Mouse (Mus musculus): ENCODE results near the gene Adh1.

Gene Adh1

GRCm38 (mm10) chr3:138285986-138286385, 25.2 kb downstream of the Adh1 start:
- DNase-seq (ENCODE audit: extremely low read depth, low read depth): no peak

- DNase-seq (ENCODE audit: extremely low read depth, low read depth): no peak
Observed at GRCm38 (mm10) chr3:138287686-138288085, 26.9 kb downstream of the Adh1 start.

GRCm38 (mm10) chr3:138290672-138291071, 29.9 kb downstream of the Adh1 start:
- no peak for DNase-seq (ENCODE audit: extremely low read depth, low read depth)

DNA sequence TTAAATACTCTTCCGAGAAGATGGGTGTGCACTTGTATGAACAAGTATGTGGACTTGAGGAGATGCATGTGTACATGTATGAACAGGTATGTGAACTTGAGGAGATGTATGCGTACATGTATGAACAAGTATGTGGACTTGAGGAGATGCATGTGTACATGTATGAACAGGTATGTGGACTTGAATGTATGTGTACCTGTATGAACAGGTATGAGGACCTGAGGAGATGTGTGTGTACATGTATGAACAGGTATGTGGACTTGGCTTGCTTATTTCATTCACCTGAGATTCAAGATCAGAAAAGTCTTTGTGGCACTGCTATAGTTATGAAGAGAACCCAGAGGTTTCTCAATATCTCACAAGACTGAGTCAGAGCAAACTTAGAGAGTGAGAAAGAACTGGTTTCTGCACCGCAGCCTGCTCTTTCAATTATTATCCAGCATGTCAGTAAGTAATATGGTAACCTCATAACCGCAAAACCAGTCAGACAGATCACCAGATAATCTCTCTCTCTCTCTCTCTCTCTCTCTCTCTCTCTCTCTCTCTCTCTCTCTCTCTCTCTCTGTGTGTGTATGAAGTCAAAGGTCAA, 30.8 kb downstream of the Adh1 start:
- no peak for DNase-seq (ENCODE audit: extremely low read depth, low read depth)

- no peak for DNase-seq (ENCODE audit: extremely low read depth, low read depth)
Observed at GRCm38 (mm10) chr3:138293298-138293895, 32.6 kb downstream of the Adh1 start.

DNA sequence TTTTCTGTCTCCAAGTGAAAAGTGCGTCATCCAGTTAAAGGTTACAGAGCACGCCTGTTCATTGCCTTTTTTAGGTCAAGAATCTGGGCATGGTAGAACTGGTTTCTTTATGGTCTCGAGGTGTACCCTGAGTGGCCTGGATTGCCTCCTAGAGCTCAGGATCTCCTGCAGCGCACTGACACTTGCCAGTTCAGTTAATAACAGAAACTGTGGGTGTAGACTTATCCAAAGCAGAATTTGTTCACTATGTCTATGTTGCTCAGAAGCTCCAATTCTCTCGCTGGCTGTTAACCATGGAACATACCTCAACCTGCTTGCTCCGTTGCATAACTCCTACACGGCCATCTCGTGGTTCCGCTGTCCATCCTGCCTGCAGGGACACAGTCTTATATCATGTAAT, 39.3 kb downstream of the Adh1 start:
- DNase-seq (ENCODE audit: extremely low read depth, low read depth): no peak

- no peak for DNase-seq (ENCODE audit: extremely low read depth, low read depth)
Observed at GRCm38 (mm10) chr3:138302676-138303075, 41.9 kb downstream of the Adh1 start.

- no peak for DNase-seq (ENCODE audit: extremely low read depth, low read depth)
Observed at GRCm38 (mm10) chr3:138303771-138304488, 43.1 kb downstream of the Adh1 start.

DNA sequence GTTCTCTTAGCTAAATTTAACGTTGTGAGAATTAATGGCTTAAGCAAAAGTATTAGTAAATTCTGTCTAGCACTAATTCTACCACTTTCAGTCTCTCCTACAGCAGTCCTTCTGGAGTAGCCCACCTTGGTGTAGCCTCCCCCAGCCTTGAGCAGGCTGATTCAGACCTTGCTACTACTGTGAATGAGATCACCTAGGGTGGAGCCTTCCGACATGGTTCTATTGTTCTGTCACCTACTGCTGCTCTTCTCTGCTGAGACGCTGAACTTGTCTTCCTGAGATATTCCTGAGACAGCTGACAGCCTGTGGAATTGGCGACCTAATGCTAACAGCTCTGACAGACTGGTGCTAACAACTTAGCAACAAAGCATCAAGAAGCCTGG, 43.7 kb downstream of the Adh1 start:
- DNase-seq (ENCODE audit: extremely low read depth, low read depth): no peak

- no peak for DNase-seq (ENCODE audit: extremely low read depth, low read depth)
Observed at GRCm38 (mm10) chr3:138305486-138306289, 44.9 kb downstream of the Adh1 start.

DNA sequence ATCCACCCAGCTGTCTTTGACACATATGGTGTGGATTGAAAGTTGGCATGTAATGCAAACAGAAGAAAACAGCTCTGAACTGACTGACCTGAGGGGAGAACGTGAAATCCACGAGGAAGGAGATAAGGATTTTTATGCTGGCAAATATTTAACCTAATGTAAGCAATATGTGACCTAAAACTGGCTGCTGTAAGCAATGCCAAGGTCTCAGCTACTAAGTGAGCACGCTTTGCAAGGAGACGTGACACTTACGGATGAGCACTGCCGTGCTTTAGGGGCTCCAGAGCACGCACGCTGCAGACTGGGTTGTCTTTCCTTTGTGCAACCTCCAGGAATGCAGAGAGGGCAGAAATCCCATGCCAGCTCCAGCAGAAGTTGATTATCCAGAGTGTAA, 45.5 kb downstream of the Adh1 start:
- DNase-seq (ENCODE audit: extremely low read depth, low read depth): no peak

DNA sequence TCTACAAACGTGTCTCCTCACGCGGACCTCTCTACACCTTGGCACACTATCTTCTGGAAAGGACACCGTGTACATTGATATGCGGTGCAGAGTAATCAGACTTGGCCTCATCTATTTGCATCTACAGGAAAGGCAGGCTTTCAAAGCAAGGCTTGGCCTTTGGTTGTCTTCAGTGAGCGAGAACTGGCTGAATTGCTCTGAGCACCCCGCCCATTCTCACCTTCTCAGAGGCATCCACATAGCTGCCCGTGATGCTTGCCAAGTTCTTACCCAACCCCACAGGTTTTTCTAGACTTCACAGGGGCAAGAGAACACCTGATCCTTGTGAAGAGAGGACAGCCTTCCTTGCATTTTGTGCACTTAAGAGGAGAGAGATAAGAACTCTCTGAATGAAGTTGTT, 49.1 kb downstream of the Adh1 start:
- DNase-seq (ENCODE audit: extremely low read depth, low read depth): no peak

- DNase-seq (ENCODE audit: extremely low read depth, low read depth): no peak
Observed at GRCm38 (mm10) chr3:138311015-138311414, 50.2 kb downstream of the Adh1 start.

- DNase-seq (ENCODE audit: extremely low read depth, low read depth): no peak
Observed at GRCm38 (mm10) chr3:138312965-138313364, 52.2 kb downstream of the Adh1 start, which contains the start of gene Adh6a. Gene Adh6a, plus strand, starts transcription at chr3:138313286.

- DNase-seq (ENCODE audit: extremely low read depth, low read depth): no peak
Observed at GRCm38 (mm10) chr3:138316908-138317472, 56.2 kb downstream of the Adh1 start.

DNA sequence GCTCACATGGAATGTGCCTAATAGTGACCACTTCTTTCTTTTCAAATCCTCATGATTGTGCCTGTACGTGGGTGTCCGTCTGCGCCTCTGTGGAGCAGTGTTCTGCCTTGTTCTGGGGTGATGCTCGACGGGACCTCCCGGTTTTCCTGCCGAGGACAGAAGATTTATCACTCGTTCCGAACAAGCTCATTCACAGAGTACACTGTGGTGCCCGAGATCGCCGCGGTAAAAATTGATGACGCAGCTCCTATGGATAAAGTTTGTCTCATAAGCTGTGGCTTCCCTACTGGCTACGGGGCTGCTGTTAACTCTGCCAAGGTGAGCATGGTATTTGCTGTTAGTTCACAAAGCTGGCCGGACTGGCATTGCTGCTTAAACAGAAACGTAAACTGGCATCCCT, 64.2 kb downstream of the Adh1 start:
- no peak for DNase-seq (ENCODE audit: extremely low read depth, low read depth)

DNA sequence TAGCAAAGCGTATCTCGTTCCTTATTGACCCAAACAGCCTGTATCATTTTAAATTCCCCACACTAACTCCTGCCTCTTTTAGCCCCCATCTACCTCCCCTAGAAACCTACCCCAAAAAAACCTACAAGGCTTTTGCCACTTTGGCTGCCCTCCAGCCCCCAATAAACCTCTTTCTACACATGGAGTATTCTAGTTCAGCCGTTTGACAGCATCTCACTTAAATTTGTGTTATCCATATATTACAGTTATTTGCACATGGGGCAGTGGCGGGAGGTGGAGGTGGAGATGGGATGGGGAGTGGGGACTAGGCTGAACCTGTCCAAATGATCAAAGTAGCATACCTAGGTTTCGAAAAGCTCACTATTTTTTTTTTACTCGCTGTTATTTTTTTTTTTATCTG, 64.7 kb downstream of the Adh1 start:
- no peak for DNase-seq (ENCODE audit: extremely low read depth, low read depth)

DNA sequence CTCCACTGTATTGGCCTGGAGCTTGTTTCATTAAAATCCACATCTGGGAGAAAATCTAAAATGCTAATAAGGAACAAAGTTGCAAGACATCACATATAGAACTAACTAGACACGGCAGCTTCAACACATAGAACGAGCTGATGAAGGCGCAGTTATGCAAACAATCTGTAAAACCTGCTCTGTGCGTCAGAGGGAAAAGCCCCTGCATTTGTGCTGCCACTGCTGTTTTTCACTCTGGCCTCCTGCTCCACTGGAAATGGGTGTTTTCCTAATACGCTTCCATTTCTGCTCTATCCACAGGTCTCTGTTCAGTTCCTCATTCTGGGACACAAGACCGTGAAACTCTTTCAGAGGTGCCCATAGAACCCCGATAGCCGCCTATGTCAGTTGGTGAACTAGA, 73.1 kb downstream of the Adh1 start:
- peak; percentile 41 for DNase-seq (ENCODE audit: extremely low read depth, low read depth)

- no peak for DNase-seq (ENCODE audit: extremely low read depth, low read depth)
Observed at GRCm38 (mm10) chr3:138334320-138334719, 73.5 kb downstream of the Adh1 start.

DNA sequence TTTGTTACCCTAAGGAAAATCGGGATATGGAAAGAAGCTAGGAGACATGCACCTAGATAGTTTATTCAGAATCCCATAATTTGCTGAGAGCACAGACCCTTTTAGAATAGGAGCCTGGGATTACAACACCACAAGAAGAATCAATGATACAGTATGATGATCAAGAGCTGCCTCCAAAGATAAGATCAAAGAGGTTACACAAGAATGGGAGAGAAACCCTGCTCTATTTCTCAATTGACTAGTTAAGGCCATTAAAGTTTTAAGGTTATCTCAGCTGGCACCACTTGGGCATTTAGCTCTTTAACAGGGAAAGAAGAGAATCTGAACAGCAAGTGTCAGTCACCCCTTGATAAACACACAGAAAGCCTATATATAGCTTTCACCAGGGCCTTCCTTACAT, 74.8 kb downstream of the Adh1 start:
- DNase-seq (ENCODE audit: extremely low read depth, low read depth): no peak

- DNase-seq (ENCODE audit: extremely low read depth, low read depth): no peak
Observed at GRCm38 (mm10) chr3:138336104-138336754, 75.4 kb downstream of the Adh1 start.

All from MEL-GATA-1-ER (cell line).